Mouse (Mus musculus) kidney, postnatal 25 days (tissue): ENCODE measurements around the gene Sdf2.
A peak's percentile ranks its signal among the peaks of the same experiment; 100 is the strongest.

Source experiments
- DNase-seq, 2 experiments: peaks; one replicate each; pipeline ENCODE4 v3.0.0; 2021; ENCODE audit warnings: mixed read lengths in 2 of 2

Gene Sdf2

DNA sequence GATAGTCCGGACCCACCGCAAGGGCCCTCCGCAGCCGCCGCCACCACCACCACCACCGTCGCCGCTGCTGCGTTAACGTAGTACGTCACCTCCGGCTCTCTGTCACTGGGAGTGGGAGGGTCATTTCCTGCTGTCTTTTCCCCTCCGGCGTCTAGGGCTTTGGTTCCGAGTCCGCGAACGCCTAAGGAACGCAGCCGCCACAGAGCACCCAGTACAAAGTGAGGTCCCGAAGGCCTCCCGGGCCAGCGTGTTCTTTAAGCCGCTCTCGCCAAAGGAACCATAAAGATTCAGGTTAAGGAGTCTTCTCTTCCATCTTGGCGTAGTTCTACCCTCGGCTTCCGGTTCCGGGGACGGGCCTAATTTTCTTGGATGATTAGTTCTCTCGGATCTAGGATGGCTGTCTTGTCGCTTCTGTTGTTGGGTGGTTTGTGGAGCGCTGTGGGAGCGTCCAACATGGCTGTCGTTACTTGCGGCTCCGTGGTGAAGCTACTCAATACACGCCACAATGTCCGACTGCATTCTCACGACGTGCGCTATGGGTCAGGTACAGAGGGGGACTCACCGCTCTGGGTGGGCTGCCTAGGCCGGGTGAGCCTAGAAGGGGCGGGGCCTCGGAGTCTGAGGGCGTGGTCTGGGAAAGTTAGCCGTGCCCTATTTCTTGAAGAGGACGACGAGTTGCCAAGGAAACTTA, at the start of gene Sdf2, which contains the start of gene Supt6:
Gene Sdf2, plus strand, starts transcription at position 120 of the 691 bp plus-strand sequence.
Gene Supt6, minus strand, starts transcription at position 361 of the 691 bp plus-strand sequence.
- DNase-seq, result peak; percentile 93 to 95

DNA sequence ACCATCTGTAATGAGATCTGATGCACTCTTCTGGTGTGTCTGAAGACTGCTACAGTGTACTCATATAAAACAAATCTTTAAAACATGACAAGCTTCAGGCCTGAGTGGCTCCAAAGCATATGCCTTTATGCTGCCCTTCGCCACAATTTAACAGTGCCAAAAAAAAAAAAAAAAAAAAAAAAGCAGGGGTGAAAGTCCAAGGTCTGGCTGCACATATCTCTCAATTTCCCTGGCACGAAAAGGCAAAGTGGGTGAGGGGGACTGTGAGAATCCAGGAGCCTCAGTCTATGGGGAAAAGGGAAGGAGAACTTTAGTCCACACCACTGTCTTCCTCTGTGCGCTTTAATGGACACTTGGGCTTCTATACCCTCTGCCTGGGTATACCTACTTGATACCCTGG, 43.2 kb upstream of the Sdf2 start:
- DNase-seq, result no peak

DNA sequence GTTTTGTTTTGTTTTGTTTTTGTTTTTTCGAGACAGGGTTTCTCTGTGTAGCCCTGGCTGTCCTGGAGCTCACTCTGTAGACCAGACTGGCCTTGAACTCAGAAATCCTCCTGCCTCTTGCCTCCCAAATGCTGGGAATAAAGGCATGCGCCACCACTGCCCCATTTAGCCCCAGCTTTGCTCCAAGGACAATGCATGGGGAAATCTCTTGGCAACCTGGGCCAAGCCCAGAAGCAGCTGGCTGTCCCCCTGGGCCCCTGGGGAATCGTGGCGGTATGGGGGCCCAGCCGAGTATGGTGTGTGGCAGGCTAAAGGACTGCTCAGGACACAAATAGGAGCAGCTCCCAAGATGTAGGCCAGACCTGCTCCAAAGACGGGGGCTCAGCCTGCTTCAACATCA, 41.3 kb upstream of the Sdf2 start:
- no peak for DNase-seq

DNA sequence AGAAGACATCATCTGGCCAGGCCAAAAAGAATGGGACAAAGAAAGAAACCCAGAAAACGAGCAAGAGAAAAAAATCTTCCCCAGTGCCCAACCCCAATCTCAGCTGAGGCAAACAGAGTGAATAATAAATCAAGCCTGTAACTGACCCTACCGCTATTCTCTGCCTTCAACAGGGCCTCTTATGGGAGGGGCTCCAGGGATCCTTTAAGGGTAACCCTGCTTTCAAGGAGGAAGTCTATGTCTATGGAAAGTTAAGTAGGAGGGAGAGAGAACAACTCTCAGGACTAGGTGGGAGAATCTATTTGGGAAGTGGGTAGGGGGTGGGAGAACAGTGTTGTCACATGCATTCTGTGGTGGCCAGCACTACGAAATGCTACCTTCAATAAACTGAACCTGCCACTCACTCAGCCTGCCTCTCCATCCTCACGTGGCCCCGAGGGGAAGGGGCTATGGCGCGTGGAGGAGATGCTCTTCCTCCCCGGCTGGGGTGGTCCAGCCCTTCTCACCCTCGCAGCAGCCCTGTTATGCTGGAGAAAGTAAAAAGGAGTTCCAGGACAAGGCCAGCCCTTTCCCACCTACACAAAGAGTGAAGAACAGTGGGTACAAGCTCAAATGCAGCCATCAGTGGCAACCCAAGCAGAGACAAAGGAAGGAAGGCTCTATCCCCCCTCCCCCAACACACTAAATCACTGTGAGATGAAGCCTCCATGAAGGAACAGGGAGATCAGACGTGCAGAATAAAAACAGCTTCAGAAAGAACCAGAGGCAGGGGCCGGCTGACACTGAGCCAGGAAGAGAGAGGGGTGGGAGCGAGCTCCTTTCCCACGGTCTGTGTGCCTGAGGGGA, 40.0 kb upstream of the Sdf2 start:
- DNase-seq, result no peak

DNA sequence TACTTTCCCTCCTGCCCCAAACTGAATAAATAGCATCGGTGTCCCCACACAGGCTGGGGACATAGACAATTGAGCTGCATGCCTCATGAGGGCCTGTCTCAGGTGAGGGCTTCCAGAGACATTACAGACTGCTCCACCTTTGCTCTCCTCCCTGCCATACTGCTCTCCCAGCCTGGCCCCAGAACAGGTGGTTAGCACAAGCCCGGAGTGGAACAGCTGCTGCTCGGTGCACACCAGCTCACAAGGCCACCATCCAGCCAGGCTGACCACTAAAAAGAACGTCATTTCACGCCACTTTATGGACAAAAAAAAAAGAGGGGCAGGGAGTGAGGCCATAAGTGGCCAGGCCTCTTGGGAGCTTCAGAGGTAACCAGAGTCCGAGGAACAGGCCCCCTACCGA, 38.4 kb upstream of the Sdf2 start:
- no peak for DNase-seq

DNA sequence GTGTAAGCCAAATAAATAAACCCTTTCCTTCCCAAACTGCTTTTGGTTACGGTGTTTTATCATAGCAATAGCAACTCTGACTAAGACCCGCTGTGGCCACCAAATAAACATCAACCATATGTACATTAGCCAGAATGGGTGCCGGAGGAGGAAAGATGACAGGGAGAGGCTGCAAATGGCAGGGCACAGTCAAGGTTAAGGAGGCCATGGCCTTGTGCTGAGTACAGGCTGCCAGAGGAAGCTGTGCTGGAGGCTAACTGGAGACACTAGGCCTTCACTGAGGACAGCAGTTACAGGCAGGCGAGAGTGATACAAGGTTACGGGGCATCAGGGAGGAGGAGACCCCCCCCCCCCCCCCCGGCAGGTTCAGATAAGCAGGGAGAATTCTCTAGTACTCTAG, 35.7 kb upstream of the Sdf2 start:
- no peak for DNase-seq

DNA sequence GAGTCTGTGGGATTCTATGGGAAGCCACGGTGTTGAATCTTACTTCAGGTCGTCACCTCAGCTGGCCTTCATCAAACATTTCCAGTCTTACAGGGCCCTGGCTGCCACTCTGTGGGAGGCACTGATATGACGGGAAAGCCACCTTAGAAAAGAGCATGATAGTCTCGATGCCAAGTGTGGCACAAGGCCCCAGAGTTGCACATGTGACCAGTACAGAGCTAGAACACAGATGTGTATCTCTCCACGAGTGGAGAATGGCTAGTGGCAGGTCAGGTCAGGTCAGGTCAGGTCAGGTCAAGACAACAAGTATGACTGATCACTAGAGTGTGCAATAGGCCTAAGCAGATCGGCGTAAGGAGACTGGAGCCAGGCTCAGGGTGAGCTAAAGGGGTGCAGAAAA, 34.9 kb upstream of the Sdf2 start:
- DNase-seq, result no peak

DNA sequence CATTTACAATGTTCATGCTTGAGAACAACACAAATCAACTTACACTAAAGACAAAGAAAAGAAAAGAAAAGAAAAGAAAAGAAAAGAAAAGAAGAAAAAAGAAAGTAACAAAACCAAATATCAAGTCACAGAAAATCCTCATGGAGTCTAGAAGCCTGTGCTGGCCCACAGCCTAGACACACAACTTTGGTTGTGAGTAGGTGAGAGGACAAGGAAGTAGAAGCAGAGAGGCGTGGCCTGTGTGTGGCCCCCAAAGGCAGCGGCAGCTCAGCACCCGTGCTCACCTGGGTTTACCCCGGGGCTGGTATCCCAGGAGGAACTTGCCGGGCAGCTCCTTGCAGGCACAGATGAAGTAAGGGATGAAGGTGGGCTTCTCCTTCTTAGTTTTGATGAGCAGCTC, 34.0 kb upstream of the Sdf2 start:
- DNase-seq, result no peak

DNA sequence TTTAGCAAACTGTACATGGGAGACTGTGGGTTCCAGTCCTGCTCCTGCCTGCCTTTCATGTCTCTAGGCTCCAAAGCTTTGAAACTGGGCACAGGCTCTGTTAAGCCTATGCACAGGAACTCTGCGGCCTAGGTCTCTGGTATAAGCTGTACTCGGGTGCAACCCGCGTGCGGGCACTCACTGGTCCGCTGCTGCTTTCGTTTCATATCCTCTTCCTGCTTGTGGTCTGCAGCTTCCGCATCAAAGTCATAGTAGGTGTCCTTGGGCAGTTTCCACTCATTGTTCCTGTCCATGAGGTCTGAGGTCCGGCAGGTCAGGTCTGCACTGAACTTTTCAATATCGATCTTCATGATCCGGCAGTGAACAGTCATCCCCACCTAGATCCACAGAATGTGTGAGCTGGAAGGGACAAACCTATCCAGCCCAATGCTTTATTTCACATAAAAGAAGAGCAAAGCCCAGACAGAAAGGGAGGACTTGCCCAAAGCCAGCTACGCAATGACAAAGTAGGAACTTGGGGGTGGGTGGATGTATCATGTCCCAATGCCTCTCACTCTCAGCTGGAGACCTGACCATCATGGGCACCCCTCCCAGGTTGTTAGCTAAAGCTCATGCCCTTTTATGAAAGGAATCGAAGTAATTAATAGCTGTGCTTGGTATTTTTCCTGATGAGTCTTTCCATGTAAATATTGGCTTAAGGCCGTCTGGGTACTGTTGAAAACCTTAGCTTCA, 32.3 kb upstream of the Sdf2 start:
- DNase-seq, result no peak

DNA sequence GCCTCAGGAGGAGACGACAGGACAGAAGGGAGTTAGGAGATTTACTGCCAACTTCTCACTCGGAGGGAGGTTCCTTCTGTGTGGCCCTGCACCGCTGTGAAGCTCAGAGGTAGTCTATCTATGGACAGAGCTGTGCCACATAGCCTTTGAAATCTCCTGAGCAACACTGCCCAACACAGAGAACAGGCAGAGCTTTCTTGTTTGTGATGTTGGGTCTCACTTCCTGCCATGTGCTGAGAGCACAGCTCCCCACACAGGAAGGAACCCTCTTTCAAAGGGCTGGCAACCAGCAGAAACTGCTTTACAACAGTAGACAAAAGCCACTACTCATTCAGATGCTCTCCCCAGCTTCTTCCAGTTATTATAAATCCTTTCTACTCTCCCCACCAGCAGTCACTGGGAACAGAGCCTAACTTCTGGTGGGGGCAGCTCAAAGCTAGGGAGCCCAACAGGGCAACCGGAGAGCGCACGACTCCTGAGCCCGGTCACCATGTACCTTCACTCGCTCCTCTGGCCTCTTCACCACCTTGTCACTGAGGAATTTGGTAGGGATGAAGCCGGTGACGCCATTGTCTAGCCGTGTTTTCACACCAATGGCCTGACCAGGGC, 29.7 kb upstream of the Sdf2 start:
- DNase-seq, result no peak

DNA sequence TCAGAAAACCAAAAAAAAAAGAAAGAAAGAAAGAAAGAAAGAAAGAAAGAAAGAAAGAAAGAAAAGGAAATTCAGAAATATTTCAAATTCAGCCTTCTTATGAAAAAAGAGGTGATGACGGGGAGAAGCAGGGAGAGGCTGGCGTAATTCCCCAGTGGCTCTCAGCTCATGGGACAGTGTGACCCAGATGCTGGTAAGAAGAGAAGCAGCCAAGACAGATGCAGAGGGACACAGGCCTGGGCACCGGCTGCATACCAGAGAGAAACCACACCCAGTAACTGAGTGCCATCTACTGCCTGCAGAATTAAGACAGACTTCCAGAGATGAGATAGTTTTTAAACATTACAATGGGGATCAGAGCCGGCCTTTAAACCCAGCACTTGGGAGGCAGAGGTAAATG, 22.0 kb upstream of the Sdf2 start:
- DNase-seq, result no peak

DNA sequence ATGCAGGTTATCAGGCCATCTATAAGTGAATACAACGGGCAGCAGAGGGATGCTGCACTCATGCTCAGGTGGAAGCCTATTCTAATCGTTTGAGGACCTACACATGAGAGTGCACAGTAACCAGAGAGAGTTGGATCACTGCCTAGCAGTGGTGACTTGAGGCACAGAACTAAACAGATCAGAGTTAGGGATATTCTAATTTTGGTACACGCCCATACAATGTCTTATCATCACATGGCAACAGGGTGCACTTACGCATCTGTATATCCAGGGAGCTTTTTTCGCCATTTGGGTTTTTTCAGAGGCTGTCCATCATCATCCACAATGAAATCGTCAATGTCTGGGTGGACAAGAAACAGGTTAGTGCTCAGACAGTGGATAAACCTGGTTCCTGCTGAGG, 14.0 kb upstream of the Sdf2 start:
- DNase-seq, result no peak

DNA sequence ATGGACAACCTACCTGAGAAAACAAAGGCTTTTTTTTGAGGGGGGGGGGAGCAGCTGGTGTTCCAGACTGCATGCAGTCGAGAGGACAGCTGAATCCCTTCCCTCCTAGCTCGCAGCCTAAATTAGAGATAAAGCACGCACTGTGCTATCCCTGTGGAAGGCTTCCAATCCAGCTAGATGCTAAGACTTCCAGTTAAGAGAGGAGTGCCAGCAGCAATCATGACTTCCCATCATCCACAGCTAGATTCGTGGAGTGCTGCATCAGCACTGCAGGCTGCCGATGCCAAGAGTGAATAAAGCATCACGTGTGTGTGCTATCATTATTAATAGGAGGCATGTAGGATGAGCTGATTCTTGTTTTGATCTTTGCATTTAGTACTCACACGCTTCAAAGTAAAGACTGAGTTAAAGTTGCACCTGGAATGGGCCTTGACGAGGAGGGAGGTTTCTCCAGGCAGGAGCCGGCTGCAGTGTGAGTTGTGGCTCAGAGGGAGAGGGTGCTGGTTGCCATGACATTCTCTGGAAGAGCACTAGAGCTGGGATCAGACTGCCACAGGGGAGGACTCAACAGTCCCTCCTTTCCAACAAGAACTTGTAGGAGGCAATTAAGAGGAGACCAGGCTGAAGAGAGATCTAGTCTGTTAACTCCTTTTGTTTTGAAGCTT, 5.2 kb upstream of the Sdf2 start:
- no peak for DNase-seq

DNA sequence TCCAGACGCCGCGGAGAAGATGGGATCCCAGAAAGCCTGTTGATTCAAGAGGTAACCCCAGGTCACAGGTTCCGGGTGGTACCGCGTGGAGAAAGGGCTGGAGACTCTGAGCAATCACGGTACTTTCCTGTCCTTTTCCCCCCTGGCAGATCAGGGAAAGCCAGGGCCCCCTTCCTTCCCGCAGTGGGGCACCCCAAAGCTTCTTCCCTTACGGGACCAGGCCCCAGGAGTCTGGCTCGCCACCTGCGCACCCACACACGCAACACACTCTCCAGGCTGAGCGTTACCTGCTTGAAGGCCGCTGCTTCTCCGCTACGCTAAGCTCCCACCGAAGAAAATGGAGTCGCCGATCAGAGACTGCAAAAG, 302 bp upstream of the Sdf2 start:
- DNase-seq, result no peak

DNA sequence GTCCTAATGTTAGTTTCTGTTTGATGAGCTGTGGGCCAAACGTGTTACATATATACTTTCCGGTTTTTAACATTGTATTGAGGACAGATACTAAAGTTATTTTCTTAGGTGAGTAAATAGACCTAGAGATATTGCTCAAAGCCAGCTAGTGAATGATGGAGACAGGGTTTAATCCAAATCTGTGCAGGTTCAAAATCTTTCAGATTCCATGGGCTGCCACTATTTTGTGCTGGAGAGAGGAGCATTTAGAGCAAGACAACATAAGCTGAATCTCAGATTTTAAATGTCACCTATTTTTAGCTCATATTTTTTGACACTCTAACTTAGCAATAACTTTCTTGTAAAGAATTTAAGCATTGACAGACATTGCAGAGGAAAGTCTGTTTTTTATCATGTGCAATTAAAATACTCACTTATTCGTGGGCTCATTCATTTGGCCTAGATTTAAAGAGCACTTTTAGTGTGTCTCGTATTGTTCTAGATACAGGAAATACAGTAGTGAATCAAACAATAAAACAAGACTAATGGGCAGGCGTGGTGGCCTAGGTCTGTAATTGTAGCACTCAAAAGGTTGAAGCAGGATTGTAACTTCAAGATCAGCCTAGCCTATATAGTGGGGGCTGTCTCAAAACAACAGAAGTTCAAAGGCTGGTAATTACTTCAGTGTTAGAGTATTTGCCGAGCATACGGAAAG, 919 bp downstream of the Sdf2 start:
- no peak for DNase-seq

DNA sequence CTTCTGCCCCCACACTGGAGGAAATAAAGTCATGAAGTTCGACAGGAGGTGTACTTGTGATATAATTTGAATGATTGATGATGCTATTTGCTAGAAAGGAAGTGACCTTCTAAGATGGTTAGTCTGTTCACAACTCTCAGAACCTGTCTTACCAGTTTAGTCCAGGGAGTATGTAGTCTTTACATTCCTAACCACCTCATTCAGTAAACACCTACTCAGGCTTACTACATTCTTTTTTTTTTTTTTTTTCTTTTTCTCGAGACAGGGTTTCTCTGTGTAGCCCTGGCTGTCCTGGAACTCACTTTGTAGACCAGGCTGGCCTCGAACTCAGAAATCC, 1.4 kb downstream of the Sdf2 start:
- DNase-seq, result no peak

DNA sequence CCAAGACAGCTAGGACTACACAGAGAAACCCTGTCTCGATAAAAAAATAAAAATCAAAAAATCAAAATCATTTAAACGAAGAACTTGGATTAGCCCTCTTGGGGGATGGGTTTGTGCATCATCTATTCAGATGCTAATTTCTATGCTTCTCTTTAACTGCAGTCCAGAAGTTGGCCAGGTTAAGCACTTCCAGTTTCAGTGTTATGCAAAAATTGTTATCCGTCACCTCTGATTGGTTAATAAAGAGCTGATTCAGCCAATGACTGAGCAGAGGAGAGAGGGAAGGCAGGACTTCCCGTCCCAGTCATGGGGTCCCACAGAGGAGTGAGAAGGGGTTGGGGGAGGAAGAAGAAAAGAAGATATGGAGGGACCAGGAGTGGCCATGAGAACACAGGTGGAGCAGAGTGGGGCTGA, 2.2 kb downstream of the Sdf2 start:
- no peak for DNase-seq

DNA sequence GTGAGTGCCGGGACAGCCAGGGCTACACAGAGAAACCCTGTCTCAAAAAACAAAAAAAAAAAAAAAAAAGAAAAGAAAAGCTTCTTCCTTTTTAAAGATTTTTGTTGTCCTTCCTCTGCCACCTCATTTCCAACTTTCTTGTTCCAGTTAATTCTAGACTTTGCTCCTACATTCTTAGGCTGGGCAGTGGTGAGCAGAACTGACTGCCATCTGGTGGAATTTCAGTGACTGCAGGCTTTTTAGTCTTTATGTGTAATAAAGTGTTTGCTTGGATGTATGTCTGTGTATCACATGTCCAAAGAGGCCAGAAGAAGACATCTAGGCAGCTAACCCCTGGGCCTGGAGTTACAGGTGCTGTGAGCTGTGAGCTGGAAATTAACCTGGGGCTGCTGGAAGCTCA, 11.1 kb downstream of the Sdf2 start:
- DNase-seq, result peak; percentile 13 to 40

DNA sequence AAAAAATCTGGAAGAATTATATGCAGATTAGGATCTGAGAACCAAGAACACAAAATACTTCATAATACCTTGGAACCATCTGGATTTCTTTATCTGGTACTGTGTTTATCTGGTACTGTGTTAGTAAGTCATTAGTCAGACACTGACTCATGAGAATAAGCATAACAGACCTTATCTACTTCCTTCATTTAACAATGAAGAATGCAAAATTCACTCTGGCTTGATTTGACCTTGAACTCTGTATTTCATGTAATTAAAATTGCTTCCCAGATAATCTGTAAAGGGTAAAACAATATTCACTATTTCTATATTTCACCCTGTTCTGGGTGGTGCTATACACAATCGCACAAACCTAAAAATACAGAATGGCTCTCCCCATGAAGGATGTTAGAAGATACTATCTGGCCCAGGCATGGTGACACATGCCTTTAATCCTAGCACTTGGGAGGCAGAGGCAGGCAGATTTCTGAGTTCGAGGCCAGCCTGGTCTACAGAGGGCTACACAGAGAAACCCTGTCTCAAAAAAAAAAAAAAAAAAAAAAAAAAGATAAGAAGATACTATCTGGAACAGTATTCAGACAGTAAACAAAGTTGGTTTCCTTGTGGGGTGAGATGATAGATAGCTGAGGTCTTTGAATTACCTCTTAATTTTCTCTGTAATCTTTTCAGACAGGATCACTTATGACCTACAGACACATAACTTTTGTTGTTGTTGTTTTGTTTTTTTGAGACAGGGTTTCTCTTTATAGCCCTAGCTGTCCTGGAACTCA, 15.1 kb downstream of the Sdf2 start:
- DNase-seq, result no peak

DNA sequence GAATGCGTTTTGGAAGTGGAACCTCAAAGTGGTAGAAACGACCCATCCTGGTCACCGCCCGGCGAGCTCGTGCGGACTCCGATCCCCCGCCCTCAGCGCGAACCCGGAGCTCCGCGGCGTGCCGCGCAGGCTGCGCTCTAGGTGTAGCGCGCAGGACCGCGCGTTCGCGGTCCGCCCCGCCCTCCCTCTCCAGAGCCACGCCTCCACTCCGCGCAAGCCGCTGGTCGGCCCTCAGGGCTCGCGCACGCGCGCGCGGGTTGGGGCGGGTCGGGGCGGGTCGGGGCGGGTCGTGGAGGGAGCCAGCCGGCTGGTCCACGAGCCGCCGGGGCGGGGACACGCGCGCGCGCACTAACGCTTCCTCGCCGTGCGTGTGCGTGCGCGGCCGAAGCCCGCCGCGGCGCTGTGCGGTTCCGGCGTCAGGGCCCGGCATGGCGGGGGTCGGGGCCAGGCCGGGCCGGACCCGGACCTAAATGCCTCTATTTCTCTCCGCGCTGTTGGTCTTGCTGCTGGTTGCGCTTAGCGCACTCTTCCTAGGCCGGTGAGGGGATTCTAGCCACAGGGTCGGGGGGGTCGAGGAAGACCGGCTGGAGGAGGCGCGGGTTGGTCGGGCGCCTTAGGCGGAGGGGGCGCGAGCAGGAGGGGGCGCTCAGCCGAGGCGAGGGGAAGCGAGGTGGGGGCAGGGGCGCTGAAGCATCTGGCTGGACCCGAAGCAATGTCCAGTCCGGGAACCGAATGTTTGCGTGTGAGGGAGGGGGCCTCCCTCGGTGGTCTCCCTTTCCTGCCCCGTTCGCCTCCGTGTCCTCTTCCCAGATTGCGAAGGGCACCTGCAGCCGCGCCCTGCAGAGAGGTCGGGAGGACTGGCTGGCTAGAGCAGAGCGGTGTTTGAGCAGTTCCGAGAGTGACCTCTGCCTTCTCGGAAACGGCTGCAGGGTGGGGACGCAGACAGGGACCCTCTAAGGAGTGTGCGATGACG, 16.1 kb downstream of the Sdf2 start, which contains the start of gene 2610507B11Rik:
Gene 2610507B11Rik, plus strand, starts transcription at position 373 of the 973 bp plus-strand sequence.
- peak; percentile 91 to 97 for DNase-seq
